Mouse (Mus musculus): ENCODE results near the gene Tpm4.

The Tpm4 gene

DNA sequence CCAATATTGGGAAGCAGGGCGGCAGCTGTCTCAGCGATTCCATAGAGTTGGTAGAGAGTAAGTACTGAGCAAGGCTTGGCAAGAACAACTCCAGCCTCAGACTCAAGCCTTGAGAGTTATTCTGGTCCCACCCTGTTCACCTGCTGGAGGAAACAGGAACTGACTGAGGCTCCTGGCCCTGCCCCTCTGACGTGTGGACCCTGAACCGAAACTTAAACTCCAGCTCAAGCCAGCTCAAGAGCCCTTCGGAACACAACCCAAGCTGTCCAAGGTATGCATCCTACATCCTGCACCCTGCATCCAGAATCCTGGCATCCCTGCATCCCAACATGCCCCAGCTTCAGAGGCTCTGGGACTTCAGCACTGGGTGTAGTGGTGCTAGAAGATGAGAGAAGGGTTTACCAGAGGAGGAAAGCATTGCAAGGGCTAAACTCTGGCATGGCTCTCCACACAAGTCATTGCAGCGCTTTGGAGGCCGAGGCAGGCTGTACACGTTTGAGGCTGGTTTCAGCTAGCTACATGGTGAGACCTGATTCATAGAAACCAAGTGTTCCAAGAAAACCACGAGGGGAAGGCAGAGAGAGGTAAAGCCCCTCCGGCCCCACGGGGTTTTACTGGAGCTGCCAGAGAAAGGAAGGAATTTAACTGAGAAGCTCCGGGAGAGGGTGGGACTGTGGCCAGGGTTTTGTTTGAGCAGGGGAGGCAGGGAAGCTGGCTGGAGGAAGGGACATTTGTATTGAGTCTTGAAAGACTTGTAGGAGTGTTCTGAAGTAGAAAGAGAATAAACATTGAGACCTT lies 54.8 kb downstream of the Tpm4 start, which contains the start of gene Hsh2d:
Hsh2d (plus strand) TSS at position 222 of the 798 bp plus-strand sequence.
- no peak for DNase-seq (ENCODE audit: low spot score in 2 of 2)

DNA sequence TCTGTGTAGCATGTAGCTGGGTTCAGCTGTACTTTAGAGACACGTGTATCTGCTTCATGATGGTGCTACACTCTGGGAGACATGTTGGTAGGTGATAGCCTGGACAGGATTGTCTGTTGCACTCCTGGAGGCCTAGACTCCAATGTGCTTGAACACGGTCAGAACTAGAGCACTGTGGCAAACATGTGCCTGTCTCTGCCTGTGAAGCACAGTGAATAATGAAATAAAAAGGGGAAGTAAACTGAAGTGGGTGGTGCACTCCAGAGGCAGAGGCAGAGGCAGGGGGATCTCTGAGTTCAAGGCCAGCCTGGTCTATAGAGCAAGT lies 55.4 kb downstream of the Tpm4 start:
- no peak for DNase-seq (ENCODE audit: low spot score in 2 of 2)

DNA sequence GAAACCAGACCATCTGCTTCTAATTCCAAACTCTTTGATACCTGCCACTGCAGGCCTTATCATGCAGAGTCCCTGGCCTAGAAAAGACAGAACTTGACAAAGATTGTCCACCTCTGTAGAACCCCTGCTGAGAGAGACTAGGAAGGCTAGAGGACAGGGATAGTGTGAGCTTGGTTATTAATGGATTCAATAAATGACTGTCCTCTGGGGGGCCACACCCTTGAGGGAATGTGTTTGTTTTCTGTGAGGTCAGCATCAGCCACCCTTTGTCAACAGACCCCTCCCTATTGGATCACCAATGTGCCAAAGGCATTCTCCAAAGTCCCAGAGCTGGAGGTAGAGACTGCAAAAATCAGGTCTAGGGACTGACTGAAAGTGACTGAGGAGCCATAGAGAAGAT lies 57.3 kb downstream of the Tpm4 start:
- DNase-seq (ENCODE audit: low spot score in 2 of 2) = no peak

DNA sequence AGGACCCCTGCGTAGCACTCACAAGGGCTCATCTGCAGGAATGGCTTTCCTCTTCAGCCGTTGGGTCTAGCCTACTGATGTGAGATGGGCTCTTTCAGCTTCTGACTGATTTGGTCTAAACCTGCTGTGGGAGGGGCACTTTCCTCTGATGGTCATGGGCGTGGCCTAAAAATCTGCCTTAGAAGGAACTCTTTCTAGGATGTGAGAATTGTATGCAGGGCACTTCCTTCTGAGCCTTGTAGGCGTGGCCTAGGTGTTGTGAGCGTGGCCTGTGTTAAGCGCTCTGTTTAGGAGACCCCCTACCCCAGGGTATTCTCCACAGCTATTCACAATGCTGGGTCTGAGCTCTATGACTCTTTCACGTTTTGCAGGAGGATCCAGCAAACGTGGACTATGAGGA lies 63.2 kb downstream of the Tpm4 start:
- DNase-seq (ENCODE audit: low spot score in 2 of 2) = no peak
